Mouse (Mus musculus): ENCODE data around the gene Marco.

The Marco gene

DNA sequence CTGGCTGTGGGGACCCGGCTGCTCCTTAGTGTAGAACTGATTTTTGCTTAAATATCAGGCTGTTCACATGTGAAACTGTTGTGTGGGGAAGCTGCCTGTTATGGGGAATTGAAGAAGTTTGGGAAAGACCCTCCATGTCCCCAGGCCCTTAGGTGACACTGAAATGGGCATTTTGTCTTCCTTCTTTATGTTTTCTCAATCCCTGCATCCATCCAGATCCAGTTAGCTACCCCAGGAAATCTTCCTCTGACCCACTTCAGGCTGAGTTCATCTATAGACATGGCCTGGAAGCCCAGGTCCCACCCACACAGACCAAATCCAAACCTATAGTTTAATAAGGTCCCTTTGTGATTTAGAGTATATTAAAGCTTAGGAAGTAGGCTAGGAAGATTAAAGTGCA lies at the start of gene Marco:
Marco (minus strand) TSS at position 101 of the 400 bp plus-strand sequence.
- no peak for DNase-seq (ENCODE audit: low spot score in 2 of 2)

DNA sequence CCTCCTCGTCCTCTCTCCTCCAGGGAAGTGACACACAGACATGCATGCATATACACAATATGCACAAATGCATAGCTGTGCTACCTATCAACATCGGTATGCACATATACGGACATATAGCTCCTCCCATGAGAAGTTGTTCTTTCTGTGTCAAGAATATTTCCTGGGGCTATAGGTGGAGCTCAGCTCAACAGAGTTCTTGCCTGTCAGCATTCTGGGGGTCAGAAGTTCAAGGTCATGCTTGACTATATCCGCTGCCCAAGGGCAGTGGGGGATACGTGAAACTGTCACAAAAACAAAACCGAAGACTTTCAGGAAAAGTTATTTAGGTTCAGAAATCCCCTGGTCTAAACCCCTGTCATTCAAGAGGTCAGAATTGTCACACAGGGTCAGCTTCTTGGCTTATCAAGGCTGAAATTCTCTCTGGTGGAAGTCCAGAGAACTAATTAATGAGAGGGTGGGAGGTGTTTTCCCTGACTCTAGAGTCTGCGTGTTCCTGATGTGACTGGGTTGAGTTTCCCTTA lies 34.7 kb upstream of the Marco start:
- no peak for DNase-seq (ENCODE audit: low spot score in 2 of 2)

DNA sequence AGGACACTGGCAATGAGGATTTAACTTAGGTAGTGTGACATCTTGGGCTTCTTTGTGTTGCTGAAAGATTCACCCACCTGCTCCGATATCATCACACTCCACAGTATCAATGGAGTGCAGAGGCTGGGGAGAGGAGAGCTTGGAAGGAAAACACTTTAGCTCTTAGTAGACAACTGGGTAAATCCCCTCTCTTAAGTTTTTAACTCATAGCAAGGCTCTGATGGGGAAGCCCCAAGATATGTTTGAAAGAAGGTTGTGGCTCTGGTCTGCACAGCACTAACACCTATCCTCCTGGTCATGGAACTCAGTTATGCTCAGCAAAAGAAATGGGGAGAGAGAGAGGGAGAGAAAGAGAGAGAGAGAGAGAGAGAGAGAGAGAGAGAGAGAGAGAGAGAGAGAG lies 32.2 kb upstream of the Marco start:
- no peak for DNase-seq (ENCODE audit: low spot score in 2 of 2)

DNA sequence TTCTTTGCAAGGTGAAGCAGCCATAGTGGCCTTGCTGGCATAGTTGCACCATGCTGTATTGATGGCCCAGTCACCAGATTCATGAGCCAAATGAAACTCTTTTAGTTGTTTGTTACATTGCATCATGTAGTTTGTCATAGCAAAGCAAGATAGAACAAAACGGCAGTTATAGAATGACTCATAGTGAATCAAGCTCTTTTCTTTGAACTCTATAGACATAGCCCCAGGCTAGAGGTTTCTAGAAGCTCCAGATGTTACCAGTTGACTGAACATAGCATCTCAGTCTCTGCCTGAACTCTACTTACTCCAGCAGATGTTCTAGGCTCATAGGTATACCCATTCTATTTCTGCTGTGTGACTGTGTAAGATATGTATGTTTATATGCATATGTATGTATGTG lies 31.1 kb upstream of the Marco start:
- DNase-seq (ENCODE audit: low spot score in 2 of 2): no peak

DNA sequence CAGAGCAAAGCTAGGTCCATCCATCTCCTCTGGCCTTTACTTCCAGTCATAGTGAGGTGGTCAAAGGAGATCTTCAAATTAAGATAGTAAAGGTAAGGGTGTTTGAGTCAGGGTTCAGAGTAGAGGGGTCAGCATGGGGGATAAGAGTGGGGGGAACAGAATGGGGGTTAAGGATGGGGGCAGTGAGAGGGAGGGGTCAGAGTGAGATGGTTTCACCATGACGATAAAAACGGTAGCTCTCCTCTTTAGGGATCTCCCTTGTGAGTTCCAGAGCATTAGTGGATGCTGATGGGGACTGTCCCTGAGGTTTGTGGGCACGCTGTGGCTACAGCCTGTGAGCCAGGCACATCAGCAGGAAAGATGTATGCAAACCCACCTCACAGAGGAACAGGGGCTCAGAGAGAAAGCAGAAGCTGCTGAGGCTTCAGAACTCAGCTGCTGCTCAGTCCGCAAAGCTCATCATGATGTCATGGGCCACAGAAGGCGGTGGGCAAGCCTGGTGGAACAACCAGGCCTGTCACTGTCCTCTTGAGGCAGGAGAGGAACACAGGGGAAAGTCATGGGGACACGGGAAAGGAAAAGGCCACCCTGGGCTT lies 27.6 kb upstream of the Marco start:
- DNase-seq (ENCODE audit: low spot score in 2 of 2): no peak

DNA sequence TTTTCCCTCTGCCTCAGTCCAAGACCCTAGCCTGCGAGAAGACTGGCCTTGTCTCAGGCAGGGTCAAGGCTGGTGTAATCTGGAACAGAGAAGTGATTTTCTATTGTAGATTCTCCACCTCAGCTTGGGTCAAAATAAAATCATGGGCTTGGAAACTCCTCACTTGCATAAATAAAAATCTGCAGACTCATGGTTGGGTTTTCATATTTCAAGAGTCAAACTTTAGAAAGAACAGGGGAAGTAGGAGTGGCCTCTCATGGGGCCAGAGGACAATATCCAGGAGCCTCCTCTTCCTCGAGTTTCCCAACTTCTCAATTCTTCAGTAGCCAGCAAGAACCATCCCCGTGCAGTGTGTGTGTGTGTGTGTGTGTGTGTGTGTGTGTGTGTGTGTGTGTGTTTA lies 26.9 kb upstream of the Marco start:
- DNase-seq (ENCODE audit: low spot score in 2 of 2): no peak

DNA sequence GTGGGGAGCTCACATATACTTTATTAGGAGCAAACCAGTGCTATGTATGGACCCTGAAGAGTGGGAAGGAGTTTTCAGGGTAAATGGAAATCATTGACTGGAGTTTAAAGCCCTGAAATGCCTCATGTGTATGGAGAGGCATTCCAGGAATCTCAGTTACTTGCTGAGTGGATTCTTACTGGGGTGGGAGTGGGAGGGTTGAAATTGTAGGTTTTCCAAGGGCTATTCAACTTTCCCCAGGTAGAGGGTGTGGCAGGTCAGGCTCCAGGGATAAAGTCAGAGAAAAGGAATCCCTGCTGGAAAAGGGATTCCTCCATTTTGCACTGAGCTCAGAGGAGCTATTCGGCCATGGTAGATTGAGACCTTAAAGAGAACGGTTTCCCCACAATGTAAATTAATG lies 25.1 kb upstream of the Marco start:
- no peak for DNase-seq (ENCODE audit: low spot score in 2 of 2)

DNA sequence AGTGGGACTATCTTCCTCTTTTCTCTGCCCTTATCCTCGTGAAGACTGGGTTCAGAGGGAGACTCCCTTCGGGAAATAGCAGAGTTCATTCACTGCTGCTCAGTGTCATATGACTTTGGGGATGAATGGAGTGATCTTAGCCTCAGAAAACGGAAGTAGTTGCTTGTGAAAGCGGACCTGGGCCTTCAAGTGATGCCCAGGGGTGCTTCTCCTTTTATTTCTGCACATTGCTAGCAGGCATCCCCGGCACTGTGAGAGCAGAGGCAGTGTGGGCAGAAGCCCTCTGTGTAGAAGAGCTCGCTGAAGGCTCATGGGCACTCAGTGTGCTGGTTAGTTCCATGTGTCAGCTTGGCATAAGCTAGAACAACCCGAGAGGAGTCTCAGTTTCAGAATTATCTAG lies 12.8 kb upstream of the Marco start:
- no peak for DNase-seq (ENCODE audit: low spot score in 2 of 2)

DNA sequence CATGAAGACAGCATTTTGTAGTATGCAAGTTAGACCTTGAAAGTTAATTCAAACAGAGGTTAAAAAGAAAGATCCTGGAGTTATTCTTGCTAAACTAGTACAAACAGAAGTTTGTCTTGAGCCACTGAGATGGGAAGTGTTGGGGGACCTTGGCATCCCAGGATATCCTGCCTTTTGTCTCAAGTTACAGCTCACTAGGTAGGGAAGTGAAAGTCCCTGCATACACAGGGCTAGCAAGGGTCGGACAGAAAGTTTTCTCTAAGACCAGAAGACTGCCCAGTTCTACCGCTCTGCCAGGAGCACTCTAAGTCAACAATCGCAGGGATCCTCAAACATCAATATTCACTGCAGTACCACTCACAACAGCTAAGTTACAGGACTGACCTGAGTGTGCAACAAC lies 5.5 kb upstream of the Marco start:
- DNase-seq (ENCODE audit: low spot score in 2 of 2): no peak

DNA sequence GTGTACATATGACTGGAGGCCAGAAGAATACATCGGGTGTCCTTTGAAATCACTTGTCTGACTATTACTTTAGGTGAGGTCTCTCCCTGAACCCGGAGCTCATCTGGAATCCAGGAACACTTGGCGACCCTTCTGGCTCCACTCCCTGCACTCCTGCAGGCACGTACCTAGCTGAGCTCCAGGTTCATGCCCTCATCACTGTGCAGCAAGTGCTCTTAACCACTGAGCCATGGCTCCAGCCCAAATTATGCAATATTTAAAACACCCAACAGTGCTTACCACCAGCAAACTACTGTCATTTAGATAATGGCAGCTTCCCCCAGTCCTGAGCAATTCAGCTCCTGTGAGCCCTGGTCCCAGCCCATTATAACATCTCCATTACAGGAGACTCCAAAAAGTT lies 4.2 kb upstream of the Marco start:
- DNase-seq (ENCODE audit: low spot score in 2 of 2): no peak

DNA sequence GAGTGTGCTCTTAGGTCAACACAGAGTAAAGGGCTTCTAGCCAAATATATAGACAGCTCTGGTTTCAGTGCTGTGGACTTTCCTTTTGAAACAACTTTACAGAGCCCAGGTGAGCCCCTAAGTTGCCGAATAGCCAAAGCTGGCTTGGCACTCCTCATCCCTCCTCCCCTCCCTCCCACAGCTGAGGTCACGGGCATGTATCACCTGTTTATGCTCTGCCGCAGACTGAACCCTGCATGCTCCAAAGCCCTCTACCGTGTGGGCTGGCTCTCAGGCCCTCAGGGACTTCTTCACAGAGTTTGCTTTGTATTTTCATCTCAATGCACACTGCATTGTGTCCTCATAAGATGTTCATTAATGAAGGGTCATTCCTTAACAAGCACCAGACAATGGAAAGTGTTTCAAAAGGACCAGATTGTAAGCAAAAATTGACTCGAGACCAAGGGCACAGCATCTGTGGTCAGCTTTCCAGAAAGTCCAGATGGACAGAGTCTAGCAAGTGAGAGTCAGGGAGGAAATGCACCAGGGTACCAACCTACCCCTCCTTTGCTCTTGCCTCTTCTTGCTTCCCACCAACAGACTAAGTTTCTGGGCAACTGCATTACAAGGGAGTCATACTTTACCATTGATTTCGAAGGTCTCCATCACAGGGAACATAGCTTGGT lies 646 bp downstream of the Marco start:
- no peak for DNase-seq (ENCODE audit: low spot score in 2 of 2)

DNA sequence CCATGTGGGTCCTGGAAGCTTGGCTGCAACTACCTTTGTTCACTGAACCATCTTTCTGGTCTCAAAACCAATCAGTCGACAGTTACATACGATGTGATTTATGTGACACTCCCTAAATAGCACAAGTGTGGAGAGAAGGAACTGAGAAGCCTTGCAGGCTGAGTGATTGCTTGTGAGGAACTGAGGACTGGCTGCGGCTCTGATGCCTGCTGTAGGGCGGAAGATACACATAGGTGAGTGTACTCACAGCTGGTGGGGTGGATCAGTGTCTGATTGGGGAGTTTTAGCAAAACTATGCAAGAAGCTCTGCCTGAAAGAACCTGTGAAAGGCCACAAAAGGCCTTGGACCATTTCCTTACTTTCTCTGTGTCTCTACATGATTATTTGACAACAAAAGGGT lies 3.3 kb downstream of the Marco start:
- DNase-seq (ENCODE audit: low spot score in 2 of 2): no peak

DNA sequence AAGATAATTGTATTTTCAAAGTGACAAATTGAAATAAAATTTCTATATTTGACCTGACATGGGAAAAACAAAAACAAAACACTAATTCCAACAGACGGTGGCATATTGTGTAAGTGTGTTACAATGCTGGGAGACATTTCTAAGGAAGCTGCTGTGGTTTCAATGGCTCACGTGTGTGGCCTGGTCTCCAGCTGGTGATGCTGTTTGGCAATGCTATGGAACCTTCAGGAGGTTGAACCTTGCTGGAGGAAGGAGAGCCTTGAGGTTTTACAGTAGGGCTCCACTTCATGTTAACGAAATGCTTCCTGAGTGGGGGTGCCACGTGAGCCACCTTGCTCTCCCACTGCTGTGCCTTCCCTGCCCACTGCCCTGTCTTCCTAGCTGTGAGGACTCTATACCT lies 6.8 kb downstream of the Marco start:
- DNase-seq (ENCODE audit: low spot score in 2 of 2): no peak

DNA sequence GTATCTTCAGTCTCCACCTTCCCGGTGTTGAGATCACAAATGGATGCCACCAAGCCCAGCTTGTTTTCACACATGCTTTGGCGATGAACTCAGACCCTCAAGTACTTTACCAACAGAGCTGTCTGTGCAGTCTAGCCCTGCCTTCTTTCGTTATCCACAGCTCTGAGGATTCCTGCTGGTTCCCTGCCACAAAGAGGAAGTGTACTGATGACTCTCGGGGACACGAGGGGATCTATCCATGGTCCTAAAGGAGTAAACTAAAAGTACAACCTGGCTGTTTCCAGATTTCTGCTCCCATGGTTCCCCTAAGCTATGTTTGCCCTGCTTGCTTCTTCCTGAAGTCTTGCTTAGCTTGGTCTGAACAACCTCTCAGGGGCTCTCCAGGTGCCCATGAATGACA lies 23.9 kb downstream of the Marco start:
- DNase-seq (ENCODE audit: low spot score in 2 of 2): no peak

DNA sequence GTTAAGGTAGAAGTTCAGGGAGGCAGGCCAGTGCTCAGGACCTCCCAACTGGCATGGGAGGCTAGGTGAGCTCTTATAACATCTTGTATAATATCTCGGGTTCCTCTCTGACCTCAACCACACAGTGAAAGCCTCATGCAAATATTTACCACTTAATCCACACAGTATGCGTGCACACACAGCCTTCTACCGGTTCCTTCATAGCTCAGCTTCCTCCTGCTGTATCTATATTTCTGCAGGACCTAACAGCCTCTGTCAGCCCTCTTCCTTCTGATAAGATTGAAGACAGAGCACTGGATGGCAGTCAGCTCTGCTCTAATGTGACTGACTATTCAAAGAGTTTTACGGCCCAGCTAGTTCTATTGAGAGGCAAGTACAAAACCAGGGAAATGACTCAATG lies 30.0 kb downstream of the Marco start:
- DNase-seq (ENCODE audit: low spot score in 2 of 2): no peak

DNA sequence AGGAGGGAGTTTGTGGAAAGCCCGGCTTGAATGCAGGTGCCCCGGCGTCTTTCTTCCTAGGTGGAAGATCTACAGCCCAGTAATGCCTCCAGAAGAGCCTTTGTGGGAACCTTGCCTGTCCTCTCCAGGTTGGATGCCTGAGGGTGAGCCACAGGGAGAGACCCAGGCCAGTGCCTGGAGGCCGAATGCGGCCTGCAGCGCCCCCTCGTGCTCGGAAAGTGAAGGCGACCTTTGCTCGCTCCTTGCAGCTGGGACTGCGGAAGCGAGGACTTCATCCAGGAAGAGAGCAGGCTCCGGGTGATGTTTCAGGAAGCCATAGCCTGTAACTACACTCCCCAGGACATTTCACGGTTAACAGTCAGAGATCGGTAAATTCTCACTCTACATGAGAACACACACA lies 35.9 kb downstream of the Marco start:
- DNase-seq (ENCODE audit: low spot score in 2 of 2): no peak

DNA sequence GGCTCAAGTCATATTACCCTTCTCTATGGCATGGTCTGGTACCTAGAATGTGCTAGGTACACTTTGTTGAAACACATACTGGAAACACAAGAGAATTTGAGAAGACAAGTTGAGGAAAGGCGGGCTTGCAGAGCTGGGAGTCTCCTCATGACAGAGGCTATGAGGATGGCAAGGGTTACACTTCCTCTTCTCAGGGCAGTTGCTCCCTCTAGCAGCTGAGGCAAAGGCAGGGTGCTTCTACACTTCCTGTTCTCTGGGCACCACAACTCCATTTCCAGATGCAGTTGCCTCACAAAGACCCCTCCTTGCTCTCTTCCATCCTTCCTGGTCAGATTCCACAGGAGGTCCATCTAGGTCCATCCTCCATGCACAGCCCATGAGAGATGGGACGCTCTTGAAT lies 37.5 kb downstream of the Marco start:
- no peak for DNase-seq (ENCODE audit: low spot score in 2 of 2)

DNA sequence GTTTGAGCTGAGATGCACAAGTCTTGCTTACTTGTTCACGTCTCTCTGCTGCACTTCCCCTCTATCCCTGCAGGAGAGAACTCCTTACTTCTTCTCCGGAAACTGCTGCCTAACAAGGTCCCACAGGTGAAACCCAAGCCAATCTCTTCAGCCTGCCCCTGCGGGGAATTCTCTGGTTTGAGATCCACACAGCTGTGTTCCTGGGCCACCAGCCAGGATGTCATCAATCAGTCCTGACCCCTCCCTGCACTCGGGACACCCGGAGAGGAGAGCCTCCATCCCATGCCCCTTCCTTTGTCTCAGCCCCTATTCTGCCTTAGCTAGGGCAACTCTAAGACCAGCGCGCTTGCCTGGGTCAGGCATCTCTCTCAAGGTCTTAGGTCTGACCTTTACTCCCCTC lies 38.1 kb downstream of the Marco start:
- DNase-seq (ENCODE audit: low spot score in 2 of 2): no peak

DNA sequence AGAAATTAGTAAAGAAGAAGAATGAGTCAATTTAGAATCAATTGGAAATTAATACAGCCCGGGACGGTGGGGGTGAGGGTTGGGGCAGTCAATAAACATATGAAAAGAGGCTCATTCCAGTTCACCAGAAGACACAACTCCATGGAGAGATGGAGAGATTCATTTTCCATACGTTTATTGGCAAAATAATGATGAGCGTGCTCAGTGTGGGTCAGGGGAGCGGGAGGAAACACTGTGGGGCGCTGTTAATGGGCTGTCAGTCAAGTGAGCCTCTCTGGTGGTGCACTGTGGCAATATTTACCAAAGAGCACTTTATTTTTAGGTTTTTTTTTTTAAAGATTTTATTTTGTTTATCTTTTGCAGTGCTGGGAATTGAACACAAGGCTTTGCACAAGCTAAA lies 45.8 kb downstream of the Marco start:
- DNase-seq (ENCODE audit: low spot score in 2 of 2): no peak

DNA sequence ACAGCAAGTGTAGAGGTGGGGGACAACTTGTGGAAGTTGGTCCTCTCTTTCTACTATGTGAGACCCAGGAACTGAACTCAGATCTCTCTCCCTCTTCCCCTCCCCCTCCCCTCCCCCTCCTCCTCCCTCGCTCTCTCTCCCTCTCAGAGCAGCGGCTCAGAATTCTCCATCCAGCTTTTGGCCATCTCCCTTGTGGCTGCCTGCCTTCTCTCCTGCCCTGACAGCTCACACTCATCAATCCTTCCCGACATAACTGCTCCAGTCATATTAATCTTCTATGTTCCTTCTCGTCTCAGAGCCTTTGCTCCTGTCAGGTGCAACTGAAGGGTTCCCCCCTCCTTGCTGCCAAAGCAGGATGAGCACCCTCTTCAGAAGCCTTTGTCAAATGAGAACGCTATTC lies 46.3 kb downstream of the Marco start:
- no peak for DNase-seq (ENCODE audit: low spot score in 2 of 2)

DNA sequence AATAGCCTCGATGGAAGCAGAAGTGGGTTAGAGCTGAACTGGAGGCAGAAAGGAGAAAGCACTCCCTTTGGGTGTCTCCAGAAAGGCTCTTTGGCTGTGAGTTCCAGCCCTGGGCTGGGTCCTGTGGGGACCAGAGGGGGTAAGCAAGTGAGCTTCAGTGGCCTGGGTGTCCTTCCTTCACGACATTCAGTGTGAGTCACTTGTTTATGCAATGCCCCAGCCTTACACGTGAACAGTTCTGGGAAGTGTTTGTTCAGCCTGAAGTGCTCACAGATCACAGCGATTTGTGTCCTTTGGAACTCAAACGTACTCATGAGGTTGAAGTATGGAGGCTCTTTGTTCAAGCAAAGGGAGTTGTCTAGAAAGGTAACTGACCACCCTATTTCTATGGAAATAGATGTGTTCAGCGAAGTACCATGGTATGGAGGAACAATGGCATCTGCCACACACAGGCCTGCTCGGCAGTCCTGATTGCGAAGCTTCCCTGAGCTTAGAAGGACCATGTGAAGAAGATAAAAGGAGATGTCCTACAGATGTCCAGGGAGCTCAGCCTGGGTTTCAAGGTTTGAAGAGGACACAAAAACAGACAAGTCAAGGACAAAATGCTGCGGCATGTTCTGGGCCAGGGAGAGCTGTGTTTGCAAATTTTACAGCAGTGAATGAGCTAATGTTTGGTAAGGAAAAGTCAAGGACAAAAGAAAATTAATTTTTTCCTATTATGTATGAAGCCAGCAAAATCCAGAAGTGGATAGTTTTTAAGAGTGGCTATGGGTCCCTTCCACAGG lies 53.1 kb downstream of the Marco start:
- no peak for DNase-seq (ENCODE audit: low spot score in 2 of 2)

DNA sequence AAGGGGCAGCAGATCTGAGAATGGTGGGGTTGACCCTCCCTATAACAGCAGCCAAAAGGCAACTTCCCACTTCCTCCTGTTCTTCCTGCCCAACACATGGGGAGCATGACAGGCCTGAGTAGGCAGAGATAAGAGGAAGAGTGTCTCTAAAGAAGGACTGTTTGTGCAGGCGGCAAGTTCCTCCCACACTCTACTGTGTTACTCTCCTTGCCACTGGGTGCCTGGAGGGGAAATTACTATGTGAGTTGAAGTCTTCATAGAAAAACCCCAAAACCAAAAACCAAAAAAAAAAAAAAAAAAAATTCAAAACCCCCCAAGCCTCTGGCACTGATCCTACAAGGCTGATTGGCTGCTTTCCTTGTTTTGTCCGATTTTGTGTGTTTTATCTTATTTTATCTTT lies 55.2 kb downstream of the Marco start:
- DNase-seq (ENCODE audit: low spot score in 2 of 2): no peak

DNA sequence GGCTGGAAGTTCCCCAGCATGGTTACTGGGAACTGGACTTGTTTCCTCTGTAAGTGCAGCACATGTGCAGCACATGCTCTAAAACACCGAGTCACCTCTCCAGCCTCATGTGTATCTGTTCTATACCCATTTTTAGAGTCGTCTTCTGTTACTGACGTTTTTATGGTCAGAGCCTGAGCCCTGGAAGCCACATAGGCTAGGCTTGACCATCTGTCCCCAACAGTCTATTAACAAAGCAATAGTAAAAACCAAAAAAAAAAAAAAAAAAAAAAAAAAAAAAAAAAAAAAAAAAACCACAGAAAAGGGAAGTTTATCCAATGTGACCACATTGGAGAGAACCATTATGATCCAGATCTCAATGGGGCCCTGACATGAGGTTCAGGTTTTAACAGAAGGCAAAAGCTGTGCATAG lies 61.6 kb downstream of the Marco start:
- no peak for DNase-seq (ENCODE audit: low spot score in 2 of 2)
